Mouse (Mus musculus) liver, embryonic 14.5 days (tissue): ENCODE data around the gene Acvrl1.

Experiments used
- CTCF ChIP-seq: IDR thresholded peaks from 2 replicates; pipeline ENCODE4 v1.5.1; 2016; ENCODE audit warnings: antibody characterized with exemption, low read depth, control low read depth
- EP300 ChIP-seq: IDR thresholded peaks from 2 replicates; pipeline ENCODE4 v1.6.1; 2016; ENCODE audit warnings: antibody characterized with exemption, low read depth

GRCm38 (mm10) chr15:101125561-101125960 is 2.8 kb upstream of the Acvrl1 start:
- TF ChIP-seq CTCF = no peak
- no peak for TF ChIP-seq EP300
